Mouse (Mus musculus) small intestine, adult 2 months (tissue): ENCODE results near the gene Dcps. TPM values are rescaled to one million over a fixed set of nuclear protein-coding genes. Genes with fewer than 3 reads are reported as not detected.
"Not testable (repeated sequence)": the region's sequence is repeated elsewhere in the genome, so short reads cannot be mapped to it uniquely, and the experiment has no call there.

Experiments
- H3K27ac ChIP-seq: fragments of 200-500 bp; 2 replicates; pipeline ENCODE4 v1.5.1; 2012; ENCODE audit warnings: low read depth, low read length, control low read depth, inconsistent platforms; ENCODE audit not compliant: insufficient read depth
- H3K27me3 ChIP-seq: fragments of 200-500 bp; 2 replicates; pipeline ENCODE4 v1.6.1; 2012; ENCODE audit warnings: mild to moderate bottlenecking, moderate library complexity, low read length, inconsistent platforms; ENCODE audit not compliant: control insufficient read depth, insufficient read depth
- H3K36me3 ChIP-seq: fragments of 200-500 bp; 2 replicates; pipeline ENCODE4 v1.6.1; 2012; ENCODE audit warnings: mild to moderate bottlenecking, low read length, control low read depth, inconsistent platforms; ENCODE audit not compliant: control insufficient read depth, insufficient read depth
- H3K4me1 ChIP-seq: fragments of 200-500 bp; 2 replicates; pipeline ENCODE4 v1.6.1; 2012; ENCODE audit warnings: low read length, inconsistent platforms, mixed read lengths; ENCODE audit not compliant: control insufficient read depth, insufficient read depth, insufficient read length
- H3K4me3 ChIP-seq: fragments of 200-500 bp; 2 replicates; pipeline ENCODE4 v1.5.1; 2012; ENCODE audit warnings: low read depth, mild to moderate bottlenecking, control low read depth, inconsistent platforms, low read length, moderate library complexity
- CTCF ChIP-seq: fragments of 200-500 bp; IDR thresholded peaks from 2 replicates; pipeline ENCODE4 v1.5.1; 2012; ENCODE audit warnings: low read depth, mild to moderate bottlenecking, control low read depth, inconsistent platforms, low read length, moderate library complexity, mixed read lengths; ENCODE audit not compliant: insufficient replicate concordance, insufficient read length; ENCODE audit errors: extremely low read depth
- POLR2A ChIP-seq: fragments of 200-500 bp; IDR thresholded peaks from 2 replicates; pipeline ENCODE4 v1.6.1; 2012; ENCODE audit warnings: low read depth, mild to moderate bottlenecking, control low read depth, inconsistent platforms, low read length, moderate library complexity
- WGBS: fragments of 180-500 bp; shearing (Covaris S2); methylation state at CpG from one replicate; pipeline ENCODE4 v1.1.7; 2018; 5-methylcytosine and 5-hydroxymethylcytosine counted together
- polyA plus RNA-seq: library from polyadenylated mRNA; depleted of rRNA; stranded (reverse); fragments of >200 nt; gene quantifications from 2 replicates; pipeline ENCODE4 v1.2.3, GENCODE M21; 2012

Gene Dcps
- polyA plus RNA-seq, 1 experiment: 18.4 TPM

DNA sequence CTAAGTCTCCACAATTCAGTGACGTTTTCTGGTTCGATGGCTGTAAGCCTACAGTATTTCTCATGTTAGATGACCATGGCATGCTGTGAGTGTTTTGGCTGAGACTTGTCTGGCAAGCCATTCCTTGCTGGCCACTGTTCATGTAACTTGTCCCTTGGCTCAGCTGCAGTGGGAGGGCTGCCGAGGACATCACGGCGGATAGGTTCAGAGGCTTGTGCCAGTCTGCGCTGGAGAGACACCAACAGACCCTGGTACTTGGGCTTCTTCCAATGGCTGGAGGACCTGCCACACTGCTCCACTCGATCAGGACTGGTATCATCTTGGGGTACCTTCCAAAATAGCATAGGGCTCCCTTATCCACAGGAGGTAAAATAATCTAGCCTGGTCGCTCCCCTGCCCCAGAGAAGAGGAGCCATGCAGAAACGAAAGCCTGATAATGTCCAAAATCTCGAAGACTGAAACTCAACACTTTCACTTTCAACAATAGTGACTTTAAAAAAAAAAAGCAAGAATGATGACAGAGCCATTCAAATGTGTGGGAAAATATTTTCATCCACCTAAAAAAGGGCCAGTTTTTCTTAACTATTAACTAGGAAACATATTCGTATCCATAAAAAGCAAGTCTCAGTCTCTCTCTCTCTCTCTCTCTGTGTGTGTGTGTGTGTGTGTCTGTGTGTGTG lies 12.7 kb downstream of the Dcps start:
- peak overlapping the region; percentile 21; the same call in 1 of the 2 replicates for H3K27ac ChIP-seq
- no peak for TF ChIP-seq POLR2A
- no peak for TF ChIP-seq CTCF
- no peaks in the 10 kb centered on the region for H3K36me3 ChIP-seq
- 63% methylated on average over 11 of the region's 11 CpGs for WGBS
- H3K27me3 ChIP-seq: no peaks in the 10 kb centered on the region
- H3K4me3 ChIP-seq: peak overlapping the region; percentile 7; the same call in 1 of the 2 replicates
- H3K4me1 ChIP-seq: peaks cover 19% of the 10 kb centered on the region

DNA sequence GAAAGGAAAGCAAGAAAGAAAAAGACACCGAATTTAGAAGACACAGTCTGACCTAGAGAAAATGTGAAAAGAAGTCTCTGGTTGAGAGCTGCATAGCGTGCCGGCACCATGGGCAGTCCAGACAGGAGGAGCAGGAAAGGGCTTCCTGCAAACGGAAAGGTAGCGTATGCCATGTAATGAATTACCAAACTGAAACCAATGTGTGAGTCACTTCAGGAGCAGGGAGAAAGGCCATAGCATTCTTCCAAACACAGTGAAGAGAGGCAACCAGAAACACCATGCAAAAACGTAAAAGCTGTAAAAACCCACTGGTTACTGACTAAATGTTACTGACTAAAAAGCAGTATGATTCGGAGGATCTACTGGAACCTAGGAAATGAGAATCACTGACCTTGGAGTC lies 14.1 kb downstream of the Dcps start:
- no peaks in the 10 kb centered on the region for H3K36me3 ChIP-seq
- WGBS: 88% methylated on average over 7 of the region's 7 CpGs

DNA sequence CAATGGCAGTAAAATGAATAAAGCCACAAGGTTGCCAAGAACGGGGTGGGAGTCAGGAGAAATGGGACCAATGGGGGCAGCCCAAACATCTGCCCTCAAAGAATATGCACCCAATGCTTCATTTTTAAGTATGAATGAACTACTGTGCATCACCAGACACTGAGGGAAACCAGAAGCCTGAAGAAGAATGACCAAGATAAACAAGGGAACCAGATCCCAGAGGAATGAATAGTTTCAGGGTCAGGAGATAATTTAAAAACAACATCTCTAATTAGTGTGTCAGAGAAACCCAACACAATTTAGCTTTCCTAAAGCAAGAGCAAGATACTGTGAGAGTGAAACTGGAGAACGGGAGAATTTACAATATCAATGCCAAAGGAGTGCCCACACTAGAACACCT lies 15.2 kb downstream of the Dcps start:
- Histone ChIP-seq H3K4me1 (peaks cover 19% of the 10 kb centered on the region), H3K27me3 (no peaks in the 10 kb centered on the region), H3K27ac (no peak overlapping the region), H3K4me3 (no peak overlapping the region), H3K36me3 (no peaks in the 10 kb centered on the region)
- no peak for TF ChIP-seq CTCF
- no peak for TF ChIP-seq POLR2A
- 82% methylated on average over 2 of the region's 2 CpGs for WGBS

More for the DNA sequence above, 14.1 kb downstream of the Dcps start:
- no peaks in the 10 kb centered on the region for H3K27me3 ChIP-seq
- H3K4me3 ChIP-seq: no peak overlapping the region
- H3K4me1 ChIP-seq: peaks cover 17% of the 10 kb centered on the region
- TF ChIP-seq CTCF (no peak), POLR2A (no peak)
- H3K27ac ChIP-seq: no peak overlapping the region

DNA sequence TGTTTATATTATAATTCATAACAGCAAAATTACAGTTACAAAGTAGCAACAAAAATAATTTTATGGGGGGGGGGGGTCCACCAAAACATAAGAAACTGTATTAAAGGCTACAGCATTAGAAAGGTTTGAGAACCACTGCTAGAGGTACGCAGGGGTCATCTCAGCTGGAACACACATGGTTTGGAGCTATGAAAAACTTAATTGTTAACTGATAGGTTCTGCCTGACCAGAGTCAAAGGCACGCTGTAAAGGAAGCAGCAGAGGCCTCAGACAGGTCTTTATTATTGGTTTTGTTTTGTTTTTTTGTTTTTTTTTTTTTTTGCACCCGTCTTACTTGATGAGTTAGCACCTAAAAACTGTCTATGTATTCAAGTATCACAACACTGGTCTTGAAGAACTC lies 17.4 kb downstream of the Dcps start:
- Histone ChIP-seq H3K27me3 (no peaks in the 10 kb centered on the region), H3K4me3 (no peak overlapping the region), H3K27ac (no peak overlapping the region), H3K4me1 (peaks cover 8% of the 10 kb centered on the region), H3K36me3 (no peaks in the 10 kb centered on the region)
- 94% methylated on average over 3 of the region's 3 CpGs for WGBS
- TF ChIP-seq POLR2A (no peak), CTCF (no peak)

DNA sequence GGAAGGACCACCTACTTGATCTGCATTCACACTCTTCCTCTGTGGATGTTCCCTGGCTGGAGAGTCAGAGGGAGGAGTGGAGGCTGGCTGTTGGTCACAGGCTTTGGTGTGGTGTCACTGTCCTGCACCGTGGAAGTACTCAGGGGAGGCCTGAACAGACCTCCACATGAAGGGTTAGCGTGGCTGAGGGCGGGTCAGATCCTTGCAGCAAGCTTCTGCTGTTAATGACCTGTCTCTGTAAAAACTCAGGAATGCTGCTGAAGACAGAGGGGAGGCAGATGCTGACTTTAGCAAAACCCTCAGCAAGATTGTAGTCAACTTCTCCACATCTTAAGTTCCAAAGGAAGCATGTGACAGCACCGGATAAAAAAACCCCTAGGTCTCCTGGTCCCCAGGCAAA lies 19.0 kb downstream of the Dcps start:
- H3K27ac ChIP-seq: no peak overlapping the region; the same call in 1 of the 2 replicates
- no peaks in the 10 kb centered on the region for H3K27me3 ChIP-seq
- H3K4me3 ChIP-seq: no peak overlapping the region
- H3K4me1 ChIP-seq: 0 out of 2 replicates have a peak, but pooled peaks cover 3% of the 10 kb centered on the region
- 81% methylated on average over 4 of the region's 4 CpGs for WGBS
- TF ChIP-seq POLR2A (no peak), CTCF (no peak)
- H3K36me3 ChIP-seq: no peaks in the 10 kb centered on the region

DNA sequence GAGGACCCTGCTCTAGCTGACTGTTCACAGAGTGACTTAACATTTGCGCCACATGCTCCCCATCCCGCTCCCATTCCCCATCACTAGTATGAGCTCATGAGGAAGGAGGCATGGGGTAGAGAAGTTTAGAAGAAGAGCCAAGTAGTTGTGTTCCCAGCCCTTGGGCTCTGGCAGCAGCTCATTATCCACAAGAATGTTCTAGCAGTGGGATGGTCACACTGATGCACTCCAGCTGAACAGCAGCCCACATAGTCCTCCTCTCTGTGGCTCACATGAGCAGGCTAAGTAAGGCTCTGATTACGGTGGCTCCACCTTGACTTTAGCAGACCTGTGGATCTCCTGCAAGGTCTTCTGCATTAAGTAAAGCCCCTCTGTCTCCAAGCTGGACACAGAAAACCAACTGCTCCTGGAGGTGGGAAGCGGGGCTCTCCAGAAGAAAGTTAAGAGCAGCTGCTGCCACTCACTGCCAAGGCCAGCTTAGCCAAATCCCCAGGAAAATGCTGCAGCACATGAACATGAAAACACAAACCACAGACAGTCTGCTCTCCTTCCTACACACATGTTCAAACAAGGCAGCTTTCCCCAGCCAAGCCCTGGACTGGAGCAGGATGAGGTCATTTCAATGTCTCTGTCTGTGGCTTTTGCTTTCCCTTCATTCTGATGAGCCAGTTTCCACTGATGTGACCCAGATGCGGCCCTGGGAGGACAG lies 19.7 kb downstream of the Dcps start:
- no peaks in the 10 kb centered on the region for H3K36me3 ChIP-seq
- no peaks in the 10 kb centered on the region for H3K27me3 ChIP-seq
- no peak overlapping the region for H3K4me3 ChIP-seq
- H3K4me1 ChIP-seq: 0 out of 2 replicates have a peak, but pooled peaks cover 3% of the 10 kb centered on the region
- peak overlapping the region; percentile 33; the same call in 1 of the 2 replicates for H3K27ac ChIP-seq
- WGBS: 88% methylated on average over 5 of the region's 5 CpGs
- TF ChIP-seq POLR2A (no peak), CTCF (no peak)

DNA sequence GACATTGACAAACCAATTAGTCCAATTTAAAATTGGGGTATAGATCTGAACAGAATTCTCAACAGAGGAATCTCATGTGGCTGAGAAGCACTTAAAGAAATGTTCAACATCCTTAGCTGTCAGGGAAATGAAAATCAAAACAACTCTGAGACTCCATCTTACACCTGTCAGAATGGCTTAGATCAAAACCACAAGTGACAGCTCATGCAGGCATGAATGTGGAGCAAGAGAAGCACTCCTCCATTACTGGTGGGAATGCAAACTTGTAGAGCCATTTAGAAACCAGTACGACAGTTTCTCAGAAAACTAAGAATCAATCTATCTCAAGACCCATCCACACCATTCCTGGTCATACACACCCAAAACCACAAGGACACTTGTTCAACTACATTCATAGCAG lies 22.9 kb downstream of the Dcps start:
- peaks cover 5% of the 10 kb centered on the region; the same call in 1 of the 2 replicates for H3K4me1 ChIP-seq
- H3K4me3 ChIP-seq: no peak overlapping the region
- no peaks in the 10 kb centered on the region for H3K27me3 ChIP-seq
- no peaks in the 10 kb centered on the region for H3K36me3 ChIP-seq
- TF ChIP-seq POLR2A: no peak
- TF ChIP-seq CTCF: no peak
- H3K27ac ChIP-seq: no peak overlapping the region
- 95% methylated on average over 1 of the region's 1 CpGs for WGBS

DNA sequence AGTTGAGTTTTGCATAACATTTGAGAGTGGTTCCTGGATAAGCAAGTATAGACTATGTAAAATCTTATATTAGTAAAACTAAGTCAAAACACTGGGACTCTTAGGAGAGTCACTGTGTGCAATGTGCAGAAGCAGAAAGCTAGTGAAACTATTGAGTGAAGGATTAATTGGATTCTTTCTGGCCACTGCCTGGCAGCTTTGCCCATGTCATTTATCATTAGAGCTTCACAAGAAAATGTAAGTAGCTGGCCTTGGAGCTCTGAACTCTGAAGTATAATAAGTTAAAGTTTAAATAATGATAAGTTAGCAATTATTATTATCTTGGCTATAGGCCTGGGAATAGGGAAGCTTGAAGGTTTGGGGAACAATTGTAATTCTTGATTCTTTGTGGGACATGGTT lies 27.0 kb downstream of the Dcps start:
- H3K36me3 ChIP-seq, H3K27ac ChIP-seq, H3K4me3 ChIP-seq, H3K27me3 ChIP-seq, H3K4me1 ChIP-seq: not testable (repeated sequence)

DNA sequence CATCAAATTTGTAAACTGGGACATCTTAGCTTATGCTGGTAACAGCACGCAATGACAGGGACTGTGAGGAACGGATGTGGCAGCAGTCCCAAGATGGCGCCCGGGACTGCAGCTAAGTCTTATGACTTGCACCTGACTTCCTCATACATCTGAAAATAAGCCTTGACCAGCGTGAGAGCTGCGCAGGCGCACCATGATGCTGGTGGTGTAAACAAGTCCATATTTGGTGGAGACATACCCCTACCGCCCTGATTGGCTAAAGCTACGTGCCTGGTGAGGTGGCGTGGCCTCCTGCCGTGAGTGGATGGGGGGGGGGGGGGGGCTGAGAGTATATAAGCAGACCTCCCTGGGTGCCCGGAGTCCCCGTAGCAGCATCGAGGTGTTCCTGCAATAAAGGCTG lies 28.6 kb downstream of the Dcps start:
- H3K27ac ChIP-seq, H3K4me1 ChIP-seq, H3K4me3 ChIP-seq, H3K36me3 ChIP-seq, H3K27me3 ChIP-seq: not testable (repeated sequence)
- 99% methylated on average over 14 of the region's 14 CpGs for WGBS
